Mouse (Mus musculus) left cerebral cortex, postnatal 4 days (tissue): ENCODE results near the gene Krt24. TPM values are rescaled to one million over a fixed set of nuclear protein-coding genes. Genes with fewer than 3 reads are reported as not detected.
A peak's percentile ranks its signal among the peaks of the same experiment; 100 is the strongest.

Source experiments
- DNase-seq: peaks from one replicate; pipeline ENCODE4 v3.0.0-alpha.2; 2022
- intact Hi-C: fragments of 180-260 bp; cut with DNase I; formaldehyde crosslinking; loops from one replicate; pipeline ENCODE4 v1.15.1; 2025
- total RNA-seq, 2 experiments: library from RNA; stranded (reverse); gene quantifications; 2 replicates each; pipeline ENCODE4 v1.2.3; 2021

The Krt24 gene
- not detected for total RNA-seq

GRCm38 (mm10) chr11:99284833-99285312 is at the start of gene Krt24:
TSS of gene Krt24 (minus strand) at chr11:99285262.
- no peak for DNase-seq
- intact Hi-C loops = no loop called here

- intact Hi-C loops = no loop called here
- peak; percentile 18 for DNase-seq
These were observed 48.4 kb upstream of the Krt24 start for GRCm38 (mm10) chr11:99333426-99333825.

GRCm38 (mm10) chr11:99329655-99330054 is 44.6 kb upstream of the Krt24 start:
- intact Hi-C loops = no loop called here
- no peak for DNase-seq

GRCm38 (mm10) chr11:99322851-99323250 is 37.8 kb upstream of the Krt24 start, which contains the start of gene Krt25:
TSS of gene Krt25 (minus strand) at chr11:99322951.
- no peak for DNase-seq
- intact Hi-C loops = no loop called here

DNA sequence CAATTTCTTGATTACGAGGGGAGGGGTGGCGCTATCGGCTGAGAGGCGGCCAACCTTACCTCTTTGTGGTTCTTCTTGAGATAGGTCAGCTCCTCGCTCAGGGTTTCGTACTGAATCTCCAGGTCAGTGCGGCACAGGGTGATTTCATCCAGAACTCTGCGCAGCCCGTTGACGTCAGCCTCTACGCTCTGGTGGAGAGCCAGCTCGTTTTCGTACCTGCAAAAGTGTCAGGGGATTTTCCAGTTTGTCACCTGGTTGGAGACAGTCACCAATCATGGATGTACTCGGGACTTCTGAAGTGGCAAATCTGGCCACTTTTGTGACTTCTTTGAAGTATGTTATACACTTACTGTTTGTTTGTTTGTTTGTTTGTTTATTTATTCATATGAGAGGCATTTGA is 36.0 kb upstream of the Krt24 start:
- no peak for DNase-seq
- intact Hi-C loops = no loop called here

DNA sequence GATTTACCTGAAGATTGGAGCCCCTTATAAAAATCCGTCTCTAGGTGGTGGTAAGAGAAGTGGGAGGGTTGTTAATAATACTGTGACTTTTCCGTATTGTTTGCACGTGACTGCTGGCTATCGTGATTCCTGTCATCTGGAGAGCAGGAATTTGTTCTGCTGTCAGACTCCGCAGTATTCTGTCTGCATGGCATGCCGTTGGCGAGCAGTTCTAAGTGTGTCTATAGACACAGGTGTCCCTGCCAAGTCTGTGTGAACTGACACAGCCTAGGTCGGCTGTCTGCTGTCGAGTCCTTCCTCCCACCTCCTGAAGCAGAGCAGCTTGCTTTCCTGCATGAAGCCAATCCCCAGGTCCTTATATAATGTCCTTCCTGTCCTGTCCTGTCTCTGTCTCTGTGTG is 34.1 kb upstream of the Krt24 start:
- intact Hi-C loops = no loop called here
- DNase-seq = no peak

DNA sequence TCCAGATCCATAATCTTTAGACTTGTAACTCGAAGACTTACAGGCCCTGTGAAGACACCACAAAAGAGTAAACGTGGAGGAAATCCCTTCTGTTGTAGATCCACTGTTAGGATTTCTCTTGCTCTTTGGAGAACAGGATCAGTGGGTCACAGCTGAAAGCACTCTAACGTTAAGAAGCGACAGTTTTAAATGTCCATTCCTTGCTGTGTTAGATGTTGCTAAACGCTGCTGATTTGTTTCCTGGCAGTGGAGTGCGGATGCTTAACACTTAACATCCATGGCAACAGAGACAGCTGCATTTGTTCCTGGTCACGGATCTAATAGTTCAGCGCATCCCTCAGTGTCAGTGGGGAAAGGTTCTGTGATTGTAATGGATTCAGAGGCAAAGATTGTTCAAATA is 31.5 kb upstream of the Krt24 start:
- intact Hi-C loops = no loop called here
- DNase-seq = no peak

DNA sequence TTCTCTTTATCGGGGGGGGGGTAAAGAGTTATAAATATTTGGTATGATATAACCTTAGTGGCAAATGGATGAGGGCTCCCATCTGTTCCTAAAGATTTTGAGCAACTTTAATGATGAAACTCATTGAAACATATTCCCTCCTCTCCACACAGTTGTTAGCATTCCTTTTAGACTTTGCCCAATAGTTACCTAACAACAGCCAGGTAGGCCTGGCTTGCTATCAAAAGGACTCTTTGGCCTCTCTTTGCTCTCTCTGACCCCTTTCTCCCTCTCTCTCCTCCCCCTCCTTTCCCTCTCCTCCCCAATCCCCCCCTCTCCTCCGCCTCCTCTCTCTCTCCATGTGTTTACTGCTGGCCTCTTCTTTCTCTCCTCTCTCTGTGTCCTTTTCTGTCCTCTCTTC is 29.5 kb upstream of the Krt24 start:
- intact Hi-C loops = loop anchor here (5.0 kb wide), 2 partner anchors 48 to 148 kb away; no protein-coding TSS in a partner anchor
- no peak for DNase-seq

DNA sequence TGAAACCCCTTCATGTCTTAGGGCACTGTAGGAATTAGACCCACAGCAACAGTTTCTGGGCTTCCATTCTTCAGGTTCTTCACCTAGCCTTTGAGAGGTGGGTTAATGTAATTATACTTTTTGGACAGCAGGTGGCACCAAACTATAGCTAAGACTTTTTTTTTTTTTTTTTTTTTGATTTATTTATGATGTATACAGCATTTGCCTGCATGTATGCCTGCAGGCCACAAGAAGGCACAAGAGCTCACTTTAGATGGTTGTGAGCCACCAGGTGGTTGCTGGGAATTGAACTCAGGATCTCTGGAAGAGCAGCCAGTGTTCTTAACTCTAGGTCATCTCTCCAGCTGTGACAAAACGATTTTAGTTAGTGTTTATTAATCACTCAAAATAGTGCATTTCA is 25.8 kb upstream of the Krt24 start:
- intact Hi-C loops = loop anchor here (5.0 kb wide), 2 partner anchors 51 to 151 kb away; no protein-coding TSS in a partner anchor
- DNase-seq = no peak

DNA sequence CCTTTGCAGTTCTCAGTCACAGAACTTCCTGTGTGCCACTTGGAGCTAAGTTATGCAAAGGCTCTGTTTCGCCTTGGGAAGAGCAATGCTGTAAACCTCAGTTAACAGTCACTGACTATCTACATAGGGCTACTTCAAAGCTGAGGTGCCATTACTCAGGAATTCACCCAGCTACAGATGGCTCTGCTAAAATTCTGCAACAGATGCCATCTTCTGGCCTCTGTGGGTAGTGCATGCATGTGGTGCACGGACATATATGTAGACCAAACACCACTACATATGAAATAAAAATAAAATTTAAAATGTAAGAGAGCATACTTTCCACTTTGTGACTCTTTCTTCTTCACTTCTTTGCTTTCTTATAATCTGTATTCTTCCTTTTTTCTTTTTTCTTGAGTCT is 22.5 kb upstream of the Krt24 start:
- intact Hi-C loops = no loop called here
- DNase-seq = peak; percentile 59

DNA sequence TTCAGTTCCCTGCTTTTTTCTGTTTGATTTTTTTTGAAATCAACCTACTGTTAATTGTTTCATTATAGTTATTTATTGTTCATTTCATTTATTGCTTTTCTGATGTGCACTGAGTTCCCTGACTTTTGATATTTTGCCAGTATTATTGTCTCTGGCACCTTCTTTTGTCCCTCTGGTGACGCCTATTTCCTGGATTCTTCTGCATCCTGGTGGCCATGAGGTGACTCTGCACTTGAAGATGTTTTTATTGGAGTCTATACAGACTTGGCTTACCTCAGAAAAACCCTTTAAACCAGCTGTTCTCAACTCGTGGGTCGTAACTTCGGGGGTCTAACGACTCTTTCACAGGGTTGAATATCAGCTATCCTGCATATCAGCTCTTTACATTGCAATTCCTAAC is 10.0 kb upstream of the Krt24 start:
- no peak for DNase-seq
- intact Hi-C loops = loop anchor here (10.0 kb wide), 1 partner anchor 110 kb away; no protein-coding TSS in a partner anchor

GRCm38 (mm10) chr11:99292846-99293245 is 7.8 kb upstream of the Krt24 start:
- peak; percentile 55 for DNase-seq
- intact Hi-C loops = loop anchor here (10.0 kb wide), 1 partner anchor 108 kb away; no protein-coding TSS in a partner anchor

DNA sequence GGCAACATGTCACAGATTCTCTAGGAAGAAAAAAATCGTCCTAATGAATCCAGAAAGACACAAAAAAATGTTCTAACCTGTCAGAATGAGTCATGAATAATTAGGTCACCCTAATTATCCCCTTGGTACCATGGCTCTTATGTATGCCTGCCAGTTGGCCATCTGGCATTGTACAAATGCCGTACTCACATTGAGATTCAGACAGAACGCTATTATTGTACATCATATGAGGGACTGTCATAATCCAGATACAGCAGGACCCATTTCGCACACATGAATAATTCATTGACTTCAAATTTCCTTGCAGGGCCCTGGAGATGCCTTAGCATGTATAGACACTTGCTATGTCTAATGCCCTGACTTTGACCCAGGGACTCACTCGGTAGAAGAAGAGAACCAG is 1.1 kb downstream of the Krt24 start:
- intact Hi-C loops = no loop called here
- DNase-seq = no peak

GRCm38 (mm10) chr11:99283334-99283733 is 1.7 kb downstream of the Krt24 start:
- intact Hi-C loops = no loop called here
- no peak for DNase-seq

GRCm38 (mm10) chr11:99281116-99281515 is 3.9 kb downstream of the Krt24 start:
- no peak for DNase-seq
- intact Hi-C loops = no loop called here

DNA sequence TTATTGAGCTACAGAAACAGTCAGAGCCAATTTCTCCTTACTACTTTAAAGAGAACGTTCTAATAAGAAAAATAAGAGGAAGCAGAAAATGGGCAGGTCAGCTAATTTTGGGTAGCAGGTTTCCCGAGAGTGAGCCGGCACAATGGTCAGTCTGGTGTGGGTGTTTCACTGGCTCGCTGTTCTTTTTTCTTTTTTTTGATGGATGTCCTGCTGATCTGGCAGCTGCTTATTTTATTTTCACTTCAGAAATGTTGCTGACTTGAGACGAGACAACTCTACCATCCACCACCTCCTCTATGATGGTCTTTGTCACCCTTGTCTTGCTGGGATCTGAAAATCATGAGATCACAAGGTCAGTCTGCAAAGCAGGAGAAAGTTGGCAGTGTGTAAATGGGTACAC is 5.1 kb downstream of the Krt24 start:
- DNase-seq = no peak

DNA sequence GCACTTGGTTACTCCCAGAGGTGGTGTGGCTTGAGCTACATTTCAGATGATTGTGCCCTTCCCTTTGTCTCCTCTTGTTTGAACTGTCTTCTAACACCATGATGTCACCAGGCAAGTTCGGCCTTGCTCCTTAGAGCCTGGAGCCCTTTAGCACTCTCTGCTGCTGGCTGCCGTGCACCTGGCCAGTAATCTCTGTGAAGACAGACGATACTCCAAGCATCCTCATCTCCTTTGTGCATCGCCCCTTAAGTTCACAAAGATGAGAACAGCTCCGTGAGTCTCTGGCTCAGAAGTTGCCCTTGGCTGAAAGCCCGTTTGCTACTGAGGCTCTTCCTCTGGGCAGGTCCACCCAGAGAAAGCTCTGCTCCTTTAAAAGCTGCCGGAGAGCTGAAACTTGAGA is 8.3 kb downstream of the Krt24 start:
- intact Hi-C loops = no loop called here
- no peak for DNase-seq

More for the DNA sequence above, 5.1 kb downstream of the Krt24 start:
- intact Hi-C loops = no loop called here

GRCm38 (mm10) chr11:99275624-99276023 is 9.4 kb downstream of the Krt24 start:
- no peak for DNase-seq
- intact Hi-C loops = no loop called here

GRCm38 (mm10) chr11:99272721-99273120 is 12.3 kb downstream of the Krt24 start:
- intact Hi-C loops = no loop called here

GRCm38 (mm10) chr11:99269192-99269591 is 15.9 kb downstream of the Krt24 start:
- no peak for DNase-seq
- intact Hi-C loops = no loop called here

More at GRCm38 (mm10) chr11:99272721-99273120, 12.3 kb downstream of the Krt24 start:
- DNase-seq = no peak

GRCm38 (mm10) chr11:99265796-99266195 is 19.3 kb downstream of the Krt24 start:
- intact Hi-C loops = no loop called here
- DNase-seq = no peak

DNA sequence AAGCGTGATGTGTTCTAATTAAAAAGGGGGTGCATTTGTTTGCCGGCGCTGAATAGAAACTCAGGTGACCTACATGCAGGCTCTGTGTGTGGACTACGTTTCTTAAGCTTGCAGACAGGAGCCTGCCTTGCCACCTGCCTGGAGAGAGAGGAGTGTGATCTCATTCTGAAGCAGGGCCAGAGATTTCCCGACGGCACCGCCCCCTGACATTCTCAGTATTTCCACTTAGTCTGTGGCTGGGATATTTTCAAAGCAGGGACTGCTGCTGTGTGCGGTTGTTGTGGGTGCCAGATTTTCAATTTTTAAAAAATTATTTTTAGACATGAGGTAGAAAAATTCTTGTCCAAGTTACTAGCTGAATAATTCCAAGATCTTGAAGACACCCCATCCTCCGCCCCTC is 19.8 kb downstream of the Krt24 start:
- intact Hi-C loops = no loop called here
- DNase-seq = no peak

GRCm38 (mm10) chr11:99256213-99256612 is 28.8 kb downstream of the Krt24 start:
- intact Hi-C loops = no loop called here

More at GRCm38 (mm10) chr11:99256213-99256612, 28.8 kb downstream of the Krt24 start:
- DNase-seq = no peak
